Mouse (Mus musculus) left cerebral cortex, postnatal 14 days (tissue): ENCODE data around the gene Iqcn. TPM values are rescaled to one million over a fixed set of nuclear protein-coding genes. Genes with fewer than 3 reads are reported as not detected.
A peak's percentile ranks its signal among the peaks of the same experiment; 100 is the strongest.

ENCODE experiments used
- DNase-seq, 2 experiments: peaks; one replicate each; pipeline ENCODE4 v3.0.0; 2021 to 2022; ENCODE audit warnings: low spot score in 2 of 2, mixed read lengths in 1 of 2
- intact Hi-C: fragments of 180-260 bp; cut with DNase I; formaldehyde crosslinking; loops from one replicate; pipeline ENCODE4 v1.15.1; 2025
- total RNA-seq, 2 experiments: library from RNA; stranded (reverse); gene quantifications; 2 replicates each; pipeline ENCODE4 v1.2.3; 2021

Gene Iqcn
- total RNA-seq, 2 experiments from 2014 or later = 0.08 TPM; not detected in 1

- DNase-seq = no peak
- intact Hi-C loops = no loop called here
These were observed 44.1 kb downstream of the Iqcn start for GRCm38 (mm10) chr8:70747211-70747890.

GRCm38 (mm10) chr8:70748246-70749096, 45.2 kb downstream of the Iqcn start:
- DNase-seq = peak in 1 of 2 experiments; percentile 7
- intact Hi-C loops = no loop called here

GRCm38 (mm10) chr8:70749097-70749674, 45.9 kb downstream of the Iqcn start:
- intact Hi-C loops = no loop called here
- DNase-seq = no peak

- intact Hi-C loops = loop anchor here (10.0 kb wide), 1 partner anchor 45 kb away; the partner anchor contains the start of gene Iqcn
These were observed 46.9 kb downstream of the Iqcn start for GRCm38 (mm10) chr8:70750128-70750680.

GRCm38 (mm10) chr8:70752000-70752764, 48.9 kb downstream of the Iqcn start:
- peak; percentile 81 to 85 for DNase-seq
- intact Hi-C loops = loop anchor here (2.0 to 10.0 kb wide), 2 partner anchors 31 to 47 kb away; partner anchors contain the start of gene Iqcn

More at GRCm38 (mm10) chr8:70750128-70750680, 46.9 kb downstream of the Iqcn start:
- DNase-seq = no peak

- peak; percentile 87 to 90 for DNase-seq
These were observed 49.9 kb downstream of the Iqcn start for GRCm38 (mm10) chr8:70753151-70753550.

GRCm38 (mm10) chr8:70754043-70754870, 51.0 kb downstream of the Iqcn start, which contains the start of gene Rab3a:
Rab3a (plus strand) TSS chr8:70754679.
- intact Hi-C loops = loop anchor here (10.0 kb wide), 1 partner anchor 49 kb away; the partner anchor contains the start of gene Iqcn
- peak; percentile 97 to 99 for DNase-seq

More at GRCm38 (mm10) chr8:70753151-70753550, 49.9 kb downstream of the Iqcn start:
- intact Hi-C loops = loop anchor here (2.0 to 10.0 kb wide), 2 partner anchors 32 to 48 kb away; partner anchors contain the start of gene Iqcn

- intact Hi-C loops = loop anchor here (10.0 kb wide), 1 partner anchor 50 kb away; the partner anchor contains the start of gene Iqcn
- peak; percentile 80 to 92 for DNase-seq
These were observed 51.8 kb downstream of the Iqcn start for GRCm38 (mm10) chr8:70754871-70755660.

GRCm38 (mm10) chr8:70755661-70756475, 52.6 kb downstream of the Iqcn start:
- DNase-seq = peak; percentile 14 to 16
- intact Hi-C loops = loop anchor here (10.0 kb wide), 1 partner anchor 51 kb away; the partner anchor contains the start of gene Iqcn

- intact Hi-C loops = loop anchor here (10.0 kb wide), 1 partner anchor 52 kb away; the partner anchor contains the start of gene Iqcn
- peak; percentile 4 to 14 for DNase-seq
These were observed 53.3 kb downstream of the Iqcn start for GRCm38 (mm10) chr8:70756476-70757040.

GRCm38 (mm10) chr8:70757523-70758307, 54.5 kb downstream of the Iqcn start:
- intact Hi-C loops = loop anchor here (10.0 kb wide), 1 partner anchor 53 kb away; the partner anchor contains the start of gene Iqcn
- DNase-seq = peak in 1 of 2 experiments; percentile 61

- peak in 1 of 2 experiments; percentile 15 for DNase-seq
- intact Hi-C loops = loop anchor here (10.0 kb wide), 1 partner anchor 53 kb away; the partner anchor contains the start of gene Iqcn
These were observed 55.0 kb downstream of the Iqcn start for GRCm38 (mm10) chr8:70758308-70758615.

- intact Hi-C loops = loop anchor here (10.0 kb wide), 1 partner anchor 54 kb away; the partner anchor contains the start of gene Iqcn
- DNase-seq = peak in 1 of 2 experiments; percentile 31
These were observed 55.6 kb downstream of the Iqcn start for GRCm38 (mm10) chr8:70758616-70759561.

- intact Hi-C loops = no loop called here
- DNase-seq = no peak
These were observed 57.1 kb downstream of the Iqcn start for GRCm38 (mm10) chr8:70760350-70760749.
